Mouse (Mus musculus) limb, embryonic 14.5 days (tissue): Measurements from ENCODE around the gene Fgr. TPM values are rescaled to one million over a fixed set of nuclear protein-coding genes. Genes with fewer than 3 reads are reported as not detected.
A peak's percentile ranks its signal among the peaks of the same experiment; 100 is the strongest.
"Not testable (repeated sequence)": the region's sequence is repeated elsewhere in the genome, so short reads cannot be mapped to it uniquely, and the experiment has no call there.

Source experiments
- ATAC-seq: fragments of 200-750 bp; cut with Nextera tagmentation; 2 replicates; pipeline ENCODE4 v1.8.0; 2017; ENCODE audit warnings: low read depth, moderate number of reproducible peaks, moderate TSS enrichment; ENCODE audit not compliant: low FRiP score
- DNase-seq: peaks from one replicate; pipeline ENCODE4 v3.0.0-alpha.2; 2015; ENCODE audit warnings: low spot score
- H3K27ac ChIP-seq: fragments of 300-500 bp; sonication (generic); replicated peaks from 2 replicates; pipeline ENCODE4 v1.5.1; 2014; ENCODE audit warnings: low read depth, mild to moderate bottlenecking, low read length, moderate library complexity, mixed read lengths
- H3K27me3 ChIP-seq: fragments of 300-500 bp; sonication (generic); 2 replicates; pipeline ENCODE4 v1.6.1; 2014; ENCODE audit warnings: low read length, mixed read lengths; ENCODE audit not compliant: control insufficient read depth, insufficient read depth
- H3K36me3 ChIP-seq: fragments of 300-500 bp; sonication (generic); 2 replicates; pipeline ENCODE4 v1.6.1; 2014; ENCODE audit warnings: mild to moderate bottlenecking, low read length, moderate library complexity, mixed read lengths; ENCODE audit not compliant: control insufficient read depth, insufficient read depth
- H3K4me1 ChIP-seq: fragments of 300-500 bp; sonication (generic); 2 replicates; pipeline ENCODE4 v1.6.1; 2014; ENCODE audit warnings: antibody characterized with exemption, low read length, mixed read lengths; ENCODE audit not compliant: control insufficient read depth, insufficient read depth
- H3K4me2 ChIP-seq: fragments of 300-500 bp; sonication (generic); replicated peaks from 2 replicates; pipeline ENCODE4 v1.6.1; 2014; ENCODE audit warnings: low read depth, mild to moderate bottlenecking, low read length, moderate library complexity; ENCODE audit not compliant: severe bottlenecking
- H3K4me3 ChIP-seq: fragments of 300-500 bp; sonication (generic); replicated peaks from 2 replicates; pipeline ENCODE4 v1.5.1; 2014; ENCODE audit warnings: low read length
- H3K9ac ChIP-seq: fragments of 300-500 bp; sonication (generic); 2 replicates; pipeline ENCODE4 v1.6.1; 2014; ENCODE audit warnings: mild to moderate bottlenecking, low read depth, low read length, moderate library complexity; ENCODE audit not compliant: severe bottlenecking
- H3K9me3 ChIP-seq: fragments of 300-500 bp; sonication (generic); 2 replicates; pipeline ENCODE4 v1.6.1; 2016; ENCODE audit warnings: low read length; ENCODE audit not compliant: control insufficient read depth
- POLR2A ChIP-seq: fragments of 200-500 bp; IDR thresholded peaks from 2 replicates; pipeline ENCODE4 v1.8.0; 2012; ENCODE audit warnings: inconsistent platforms, mild to moderate bottlenecking, moderate library complexity, borderline replicate concordance; ENCODE audit not compliant: insufficient read depth, insufficient read length; ENCODE audit errors: extremely low read depth
- WGBS: fragments of 180-500 bp; shearing (Covaris S2); extraction: QIAGEN DNeasy Blood & Tissue Kit; methylation state at CpG from one replicate; pipeline ENCODE4 v1.1.7; 2014; 5-methylcytosine and 5-hydroxymethylcytosine counted together
- polyA plus RNA-seq, 2 experiments: library from polyadenylated mRNA; depleted of rRNA in 1 of 2; stranded (reverse) in 1 of 2; unstranded in 1 of 2; fragments of >200 nt; fragmentation: Nextera tagmentation in 1 of 2; extraction: Ambion mirVana in 1 of 2; gene quantifications; 2 replicates each; pipeline versions ENCODE4 v1.2.1 to v1.2.3; 2012 to 2014

Gene Fgr
- polyA plus RNA-seq, 2 experiments = 0.62 to 0.64 TPM

GRCm38 (mm10) chr4:132993553-132993952, 19.7 kb downstream of the Fgr start:
- no peak overlapping the region for H3K27ac ChIP-seq
- no peak overlapping the region for H3K9ac ChIP-seq
- no peaks in the 10 kb centered on the region for H3K36me3 ChIP-seq
- 68% methylated on average over 4 of the region's 4 CpGs for WGBS
- TF ChIP-seq POLR2A = no peak
- H3K27me3 ChIP-seq = no peaks in the 10 kb centered on the region
- H3K4me1 ChIP-seq = no peaks in the 10 kb centered on the region
- no peak overlapping the region for H3K4me3 ChIP-seq
- ATAC-seq = no peak
- H3K4me2 ChIP-seq = no peak overlapping the region
- no peaks in the 10 kb centered on the region for H3K9me3 ChIP-seq
- DNase-seq = no peak

GRCm38 (mm10) chr4:132997469-132998237, 23.8 kb downstream of the Fgr start:
- Histone ChIP-seq H3K27ac (no peak overlapping the region), H3K27me3 (no peaks in the 10 kb centered on the region), H3K4me3 (no peak overlapping the region), H3K4me2 (no peak overlapping the region), H3K9me3 (no peaks in the 10 kb centered on the region), H3K9ac (no peak overlapping the region), H3K4me1 (peaks cover 2% of the 10 kb centered on the region; the same call in 1 of the 2 replicates), H3K36me3 (no peaks in the 10 kb centered on the region)
- TF ChIP-seq POLR2A = no peak
- 45% methylated on average over 14 of the region's 14 CpGs for WGBS
- ATAC-seq (no peak), DNase-seq (no peak)

GRCm38 (mm10) chr4:133002896-133003295, 29.0 kb downstream of the Fgr start:
- Histone ChIP-seq H3K9ac (no peak overlapping the region), H3K4me2 (no peak overlapping the region), H3K27me3 (no peaks in the 10 kb centered on the region), H3K4me3 (no peak overlapping the region), H3K9me3 (no peaks in the 10 kb centered on the region), H3K4me1 (peaks cover 13% of the 10 kb centered on the region), H3K36me3 (no peaks in the 10 kb centered on the region), H3K27ac (no peak overlapping the region)
- ATAC-seq = no peak
- no peak for TF ChIP-seq POLR2A
- DNase-seq = peak; percentile 66
- 11% methylated on average over 10 of the region's 10 CpGs for WGBS

DNA sequence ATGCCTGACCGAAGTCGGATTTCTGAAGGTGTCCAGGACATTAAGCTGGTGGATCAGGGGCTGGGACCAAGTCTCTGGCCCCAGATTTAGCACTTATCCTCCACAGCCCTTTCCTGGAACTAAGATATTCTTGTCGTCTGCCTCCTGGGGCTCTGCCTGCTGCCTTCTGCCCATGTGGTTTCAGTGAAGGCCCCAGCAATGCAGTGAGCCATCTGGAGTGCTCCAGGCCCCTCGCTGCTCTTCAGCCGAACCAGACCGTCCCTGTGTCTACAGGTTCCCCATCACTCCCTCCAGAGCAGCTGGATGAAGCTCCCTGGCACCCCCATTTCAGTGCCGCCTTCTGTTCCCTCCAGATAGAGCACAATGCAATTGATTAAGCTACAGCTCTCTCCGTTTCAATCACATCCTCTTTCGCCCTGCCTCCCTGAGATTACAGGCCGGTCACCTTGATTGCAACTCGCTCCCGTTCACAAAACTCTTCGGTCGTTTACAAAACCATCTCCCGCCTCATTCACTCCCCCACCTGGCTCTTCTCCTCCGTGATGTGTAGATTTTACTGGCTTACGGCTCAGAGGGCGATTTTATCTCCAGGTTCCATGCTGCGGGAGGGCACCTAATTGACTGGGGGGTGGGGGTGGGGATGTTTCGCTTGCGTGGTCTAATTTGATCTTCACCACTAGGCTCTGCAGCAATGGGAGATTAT, 29.6 kb downstream of the Fgr start:
- Histone ChIP-seq H3K36me3 (no peaks in the 10 kb centered on the region), H3K9ac (no peak overlapping the region), H3K27me3 (no peaks in the 10 kb centered on the region), H3K4me3 (no peak overlapping the region), H3K27ac (no peak overlapping the region), H3K4me2 (no peak overlapping the region), H3K9me3 (no peaks in the 10 kb centered on the region), H3K4me1 (peaks cover 13% of the 10 kb centered on the region)
- WGBS = 36% methylated on average over 21 of the region's 21 CpGs
- DNase-seq = no peak
- ATAC-seq = no peak
- no peak for TF ChIP-seq POLR2A

DNA sequence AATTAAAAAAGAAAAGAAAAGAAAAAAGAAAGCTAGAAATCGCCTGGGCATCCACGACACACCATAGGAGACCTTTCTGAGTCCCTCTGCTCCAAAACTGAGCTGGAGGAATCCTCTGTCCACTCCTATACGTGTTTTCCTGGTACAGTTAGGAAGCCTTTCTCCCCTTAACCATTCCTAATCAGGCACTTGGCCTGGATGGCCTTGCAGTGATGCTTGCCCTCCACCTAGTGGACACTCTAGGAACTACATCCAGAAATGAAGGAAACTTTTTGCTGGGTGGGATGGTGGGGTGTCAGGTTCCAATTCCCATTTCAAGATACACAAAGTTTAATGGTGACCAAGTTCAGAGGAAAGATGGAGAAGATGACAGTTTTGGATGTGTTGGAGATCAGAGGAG, 31.3 kb downstream of the Fgr start:
- no peak overlapping the region for H3K27ac ChIP-seq
- 4% methylated on average over 3 of the region's 3 CpGs for WGBS
- H3K4me3 ChIP-seq = no peak overlapping the region
- no peaks in the 10 kb centered on the region for H3K36me3 ChIP-seq
- peaks cover 13% of the 10 kb centered on the region for H3K4me1 ChIP-seq
- no peaks in the 10 kb centered on the region for H3K27me3 ChIP-seq
- no peak overlapping the region for H3K4me2 ChIP-seq
- H3K9ac ChIP-seq = no peak overlapping the region
- ATAC-seq (peak; percentile 53; the same call in 1 of the 2 replicates), DNase-seq (peak; percentile 81)
- no peak for TF ChIP-seq POLR2A
- no peaks in the 10 kb centered on the region for H3K9me3 ChIP-seq

DNA sequence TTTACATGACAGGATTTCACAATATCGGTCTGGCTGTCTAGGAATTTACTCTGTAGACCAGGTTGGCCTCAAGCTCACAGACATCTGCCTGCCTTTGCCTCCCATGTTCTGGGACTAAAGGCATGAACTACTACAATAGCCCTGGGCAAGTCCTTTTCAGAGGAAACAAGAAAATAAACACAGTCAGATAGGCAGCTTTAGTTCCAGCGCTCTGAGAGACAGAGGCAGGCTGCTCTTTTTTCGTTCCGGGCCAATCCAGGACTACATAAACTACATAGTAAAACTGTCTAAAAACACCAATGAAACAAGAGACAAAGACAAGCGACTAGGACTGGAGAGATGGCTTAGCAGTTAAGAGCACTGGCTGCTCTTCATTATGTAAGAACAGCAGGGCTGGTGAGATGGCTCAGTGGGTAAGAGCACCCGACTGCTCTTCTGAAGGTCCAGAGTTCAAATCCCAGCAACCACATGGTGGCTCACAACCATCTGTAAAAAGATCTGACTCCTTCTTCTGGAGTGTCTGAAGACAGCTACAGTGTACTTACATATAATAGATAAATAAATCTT, 32.1 kb downstream of the Fgr start:
- H3K27ac ChIP-seq, H3K4me2 ChIP-seq, DNase-seq, ATAC-seq, H3K4me3 ChIP-seq, H3K27me3 ChIP-seq, H3K36me3 ChIP-seq, H3K9ac ChIP-seq, H3K9me3 ChIP-seq: not testable (repeated sequence)
- WGBS = 32% methylated on average over 6 of the region's 6 CpGs
- H3K4me1 ChIP-seq = peaks cover 17% of the 10 kb centered on the region
